Mouse (Mus musculus): ENCODE data around the gene Vipas39.
A peak's percentile ranks its signal among the peaks of the same experiment; 100 is the strongest.
"Not testable (repeated sequence)": the region's sequence is repeated elsewhere in the genome, so short reads cannot be mapped to it uniquely, and the experiment has no call there.

The Vipas39 gene

GRCm38 (mm10) chr12:87266827-87267603 lies 959 bp upstream of the Vipas39 start:
- no peak for DNase-seq (ENCODE audit: low spot score in 2 of 2)

GRCm38 (mm10) chr12:87265444-87265843 lies 612 bp downstream of the Vipas39 start:
- DNase-seq (ENCODE audit: low spot score in 2 of 2), result no peak

- no peak for DNase-seq (ENCODE audit: low spot score in 2 of 2)
Observed at GRCm38 (mm10) chr12:87260562-87260961, 5.5 kb downstream of the Vipas39 start.

- no peak for DNase-seq (ENCODE audit: low spot score in 2 of 2)
Observed at GRCm38 (mm10) chr12:87256629-87257028, 9.4 kb downstream of the Vipas39 start.

GRCm38 (mm10) chr12:87253878-87254277 lies 12.2 kb downstream of the Vipas39 start:
- DNase-seq (ENCODE audit: low spot score in 2 of 2), result no peak

- DNase-seq (ENCODE audit: low spot score in 2 of 2), result no peak
Observed at GRCm38 (mm10) chr12:87250161-87250560, 15.9 kb downstream of the Vipas39 start.

GRCm38 (mm10) chr12:87238632-87239031 lies 27.4 kb downstream of the Vipas39 start, which contains the start of gene Noxred1:
Gene Noxred1, minus strand, starts transcription at chr12:87238732.
- DNase-seq (ENCODE audit: low spot score in 2 of 2), result no peak

GRCm38 (mm10) chr12:87236882-87237483 lies 29.1 kb downstream of the Vipas39 start:
- no peak for DNase-seq (ENCODE audit: low spot score in 2 of 2)

GRCm38 (mm10) chr12:87230379-87230895 lies 35.6 kb downstream of the Vipas39 start:
- no peak for DNase-seq (ENCODE audit: low spot score in 2 of 2)

- DNase-seq (ENCODE audit: low spot score in 2 of 2), result no peak
Observed at GRCm38 (mm10) chr12:87229633-87230032, 36.4 kb downstream of the Vipas39 start.

GRCm38 (mm10) chr12:87226801-87227200 lies 39.3 kb downstream of the Vipas39 start:
- no peak for DNase-seq (ENCODE audit: low spot score in 2 of 2)

- no peak for DNase-seq (ENCODE audit: low spot score in 2 of 2)
Observed at GRCm38 (mm10) chr12:87224950-87225349, 41.1 kb downstream of the Vipas39 start.

- DNase-seq (ENCODE audit: low spot score in 2 of 2), result no peak
Observed at GRCm38 (mm10) chr12:87219362-87219761, 46.7 kb downstream of the Vipas39 start.

- no peak for DNase-seq (ENCODE audit: low spot score in 2 of 2)
Observed at GRCm38 (mm10) chr12:87217596-87217995, 48.5 kb downstream of the Vipas39 start.

GRCm38 (mm10) chr12:87216053-87216452 lies 50.0 kb downstream of the Vipas39 start:
- DNase-seq (ENCODE audit: low spot score in 2 of 2), result no peak

- no peak for DNase-seq (ENCODE audit: low spot score in 2 of 2)
Observed at GRCm38 (mm10) chr12:87212844-87213606, 53.0 kb downstream of the Vipas39 start.

GRCm38 (mm10) chr12:87205789-87206188 lies 60.3 kb downstream of the Vipas39 start:
- not testable (repeated sequence) for DNase-seq (ENCODE audit: low spot score in 2 of 2)

- DNase-seq (ENCODE audit: low spot score in 2 of 2), result no peak
Observed at GRCm38 (mm10) chr12:87201694-87202093, 64.4 kb downstream of the Vipas39 start.

- DNase-seq (ENCODE audit: low spot score in 2 of 2), result peak; percentile 69 to 85
Observed at GRCm38 (mm10) chr12:87199973-87200586, 66.0 kb downstream of the Vipas39 start, which contains the start of gene Tmed8. Gene Tmed8, minus strand, starts transcription at chr12:87200454.

- DNase-seq (ENCODE audit: low spot score in 2 of 2), result no peak
Observed at GRCm38 (mm10) chr12:87199206-87199972, 66.7 kb downstream of the Vipas39 start, which contains the start of gene Samd15. Gene Samd15, plus strand, starts transcription at chr12:87199723.

GRCm38 (mm10) chr12:87198792-87199191 lies 67.3 kb downstream of the Vipas39 start:
- no peak for DNase-seq (ENCODE audit: low spot score in 2 of 2)

Measured in spleen, postnatal 4 days (tissue).